Mouse (Mus musculus): Measurements from ENCODE around the gene a. TPM values are rescaled to one million over a fixed set of nuclear protein-coding genes. Genes with fewer than 3 reads are reported as not detected.
"Not testable (repeated sequence)": the region's sequence is repeated elsewhere in the genome, so short reads cannot be mapped to it uniquely, and the experiment has no call there.

Gene a
- polyA plus RNA-seq, 1 experiment, result not detected

- Histone ChIP-seq H3K4me3 (ENCODE audit: insufficient read depth, low read depth, low read length) (no peak overlapping the region), H3K27ac (replicated peaks; ENCODE audit: low read depth, low read length) (no peak overlapping the region), H3K4me1 (ENCODE audit: control insufficient read depth, insufficient read depth, insufficient read length, low read length) (no peaks in the 10 kb centered on the region)
Measured at GRCm38 (mm10) chr2:154915922-154916541, 124.8 kb downstream of the a start.

- H3K4me1 ChIP-seq (ENCODE audit: control insufficient read depth, insufficient read depth, insufficient read length, low read length), result no peaks in the 10 kb centered on the region
- no peak overlapping the region for H3K4me3 ChIP-seq (ENCODE audit: insufficient read depth, low read depth, low read length)
- H3K27ac ChIP-seq (replicated peaks; ENCODE audit: low read depth, low read length), result no peak overlapping the region
Measured at GRCm38 (mm10) chr2:154916547-154916946, 125.3 kb downstream of the a start.

GRCm38 (mm10) chr2:154917866-154918641, 126.9 kb downstream of the a start:
- Histone ChIP-seq H3K27ac (replicated peaks; ENCODE audit: low read depth, low read length) (no peak overlapping the region), H3K4me3 (ENCODE audit: insufficient read depth, low read depth, low read length) (no peak overlapping the region), H3K4me1 (ENCODE audit: control insufficient read depth, insufficient read depth, insufficient read length, low read length) (no peaks in the 10 kb centered on the region)

GRCm38 (mm10) chr2:154920896-154921295, 129.7 kb downstream of the a start:
- H3K27ac ChIP-seq (replicated peaks; ENCODE audit: low read depth, low read length), result no peak overlapping the region
- H3K4me1 ChIP-seq (ENCODE audit: control insufficient read depth, insufficient read depth, insufficient read length, low read length), result no peaks in the 10 kb centered on the region
- no peak overlapping the region for H3K4me3 ChIP-seq (ENCODE audit: insufficient read depth, low read depth, low read length)

GRCm38 (mm10) chr2:154922134-154922533, 130.9 kb downstream of the a start:
- not testable (repeated sequence) for H3K27ac ChIP-seq (replicated peaks; ENCODE audit: low read depth, low read length)

GRCm38 (mm10) chr2:154925411-154926031, 134.3 kb downstream of the a start:
- Histone ChIP-seq H3K4me3 (ENCODE audit: insufficient read depth, low read depth, low read length) (no peak overlapping the region), H3K4me1 (ENCODE audit: control insufficient read depth, insufficient read depth, insufficient read length, low read length) (no peaks in the 10 kb centered on the region), H3K27ac (replicated peaks; ENCODE audit: low read depth, low read length) (no peak overlapping the region)

More at GRCm38 (mm10) chr2:154922134-154922533, 130.9 kb downstream of the a start:
- H3K4me1 ChIP-seq (ENCODE audit: control insufficient read depth, insufficient read depth, insufficient read length, low read length); H3K4me3 ChIP-seq (ENCODE audit: insufficient read depth, low read depth, low read length): not testable (repeated sequence)

GRCm38 (mm10) chr2:154926843-154927242, 135.6 kb downstream of the a start:
- no peaks in the 10 kb centered on the region for H3K4me1 ChIP-seq (ENCODE audit: control insufficient read depth, insufficient read depth, insufficient read length, low read length)
- no peak overlapping the region for H3K27ac ChIP-seq (replicated peaks; ENCODE audit: low read depth, low read length)
- H3K4me3 ChIP-seq (ENCODE audit: insufficient read depth, low read depth, low read length), result no peak overlapping the region

- no peak overlapping the region for H3K27ac ChIP-seq (replicated peaks; ENCODE audit: low read depth, low read length)
- H3K4me3 ChIP-seq (ENCODE audit: insufficient read depth, low read depth, low read length), result no peak overlapping the region
- no peaks in the 10 kb centered on the region for H3K4me1 ChIP-seq (ENCODE audit: control insufficient read depth, insufficient read depth, insufficient read length, low read length)
Measured at GRCm38 (mm10) chr2:154928298-154928697, 137.1 kb downstream of the a start.

GRCm38 (mm10) chr2:154933884-154934283, 142.7 kb downstream of the a start:
- Histone ChIP-seq H3K27ac (replicated peaks; ENCODE audit: low read depth, low read length) (no peak overlapping the region), H3K4me3 (ENCODE audit: insufficient read depth, low read depth, low read length) (no peak overlapping the region), H3K4me1 (ENCODE audit: control insufficient read depth, insufficient read depth, insufficient read length, low read length) (no peaks in the 10 kb centered on the region)

GRCm38 (mm10) chr2:154936106-154936505, 144.9 kb downstream of the a start:
- Histone ChIP-seq H3K4me1 (ENCODE audit: control insufficient read depth, insufficient read depth, insufficient read length, low read length) (no peaks in the 10 kb centered on the region), H3K27ac (replicated peaks; ENCODE audit: low read depth, low read length) (no peak overlapping the region), H3K4me3 (ENCODE audit: insufficient read depth, low read depth, low read length) (no peak overlapping the region)

- Histone ChIP-seq H3K4me3 (ENCODE audit: insufficient read depth, low read depth, low read length) (no peak overlapping the region), H3K27ac (replicated peaks; ENCODE audit: low read depth, low read length) (no peak overlapping the region), H3K4me1 (ENCODE audit: control insufficient read depth, insufficient read depth, insufficient read length, low read length) (no peaks in the 10 kb centered on the region)
Measured at GRCm38 (mm10) chr2:154936536-154937155, 145.4 kb downstream of the a start.

GRCm38 (mm10) chr2:154937547-154938390, 146.6 kb downstream of the a start:
- Histone ChIP-seq H3K4me3 (ENCODE audit: insufficient read depth, low read depth, low read length) (no peak overlapping the region), H3K4me1 (ENCODE audit: control insufficient read depth, insufficient read depth, insufficient read length, low read length) (no peaks in the 10 kb centered on the region), H3K27ac (replicated peaks; ENCODE audit: low read depth, low read length) (no peak overlapping the region)

GRCm38 (mm10) chr2:154941952-154942351, 150.8 kb downstream of the a start:
- Histone ChIP-seq H3K4me3 (ENCODE audit: insufficient read depth, low read depth, low read length) (no peak overlapping the region), H3K27ac (replicated peaks; ENCODE audit: low read depth, low read length) (no peak overlapping the region), H3K4me1 (ENCODE audit: control insufficient read depth, insufficient read depth, insufficient read length, low read length) (no peaks in the 10 kb centered on the region)

GRCm38 (mm10) chr2:154942546-154942945, 151.3 kb downstream of the a start:
- no peak overlapping the region for H3K27ac ChIP-seq (replicated peaks; ENCODE audit: low read depth, low read length)
- H3K4me1 ChIP-seq (ENCODE audit: control insufficient read depth, insufficient read depth, insufficient read length, low read length), result no peaks in the 10 kb centered on the region
- no peak overlapping the region for H3K4me3 ChIP-seq (ENCODE audit: insufficient read depth, low read depth, low read length)
